26 mouse cellular contexts compared by ENCODE assay signal in genomic region chr1:15070331-15070730, GRCm38 (mm10).
DNase-seq lines count a peak whose midpoint lies in the region; ATAC-seq and TF ChIP-seq lines count a peak whose summit lies in the region.
"Had no signal": no experiment of that assay in that cellular context is flagged by ENCODE, and none has a peak within 500 bp of the region (broad histone marks: within the 10 kb centered on the region; RNA-seq: fewer than 3 reads in every experiment).

No protein-coding gene starts in this region.

- H3K27me3 ChIP-seq in liver, adult 2 months (ENCODE audit: control insufficient read depth, insufficient read depth, low read length) = no peaks in the 10 kb centered on the region
- H3K27me3 ChIP-seq in liver, embryonic 12.5 days (replicated peaks) = no peaks in the 10 kb centered on the region
- H3K27me3 ChIP-seq: embryonic facial prominence, embryonic 12.5 days; embryonic facial prominence, embryonic 15.5 days; heart, embryonic 13.5 days had no signal

- no peaks in the 10 kb centered on the region for H3K79me2 ChIP-seq in liver, adult 2 months (ENCODE audit: control insufficient read depth, insufficient read depth, low read length)

- no peak overlapping the region for H3K9ac ChIP-seq in liver, adult 2 months (ENCODE audit: low read depth, low read length)
- H3K9ac ChIP-seq in liver, embryonic 12.5 days = no peak overlapping the region
- H3K9ac ChIP-seq: embryonic facial prominence, embryonic 12.5 days; embryonic facial prominence, embryonic 15.5 days; forebrain, postnatal 0 days; heart, embryonic 13.5 days; hindbrain, embryonic 14.5 days had no signal

- no peak for ATAC-seq in liver, embryonic 12.5 days
- ATAC-seq: activated CD4-positive, CD25-positive, alpha-beta regulatory T cell, adult 4 months; forebrain, embryonic 14.5 days; forebrain, postnatal 0 days; hindbrain, postnatal 0 days; inflammation-experienced regulatory T-cells, adult 6 months; intestine, embryonic 16.5 days had no signal

- no peak for TF ChIP-seq POLR2A in liver, adult 2 months (IDR thresholded peaks at IDR 0.05; ENCODE audit: extremely low read depth, insufficient read depth, low read length)

- no peaks in the 10 kb centered on the region for H3K4me1 ChIP-seq in liver, adult 2 months (ENCODE audit: control insufficient read depth, insufficient read depth, low read length)
- H3K4me1 ChIP-seq in liver, embryonic 12.5 days = no peaks in the 10 kb centered on the region
- H3K4me1 ChIP-seq: embryonic facial prominence, embryonic 12.5 days; embryonic facial prominence, embryonic 15.5 days; heart, embryonic 10.5 days; heart, embryonic 13.5 days had no signal

- H3K36me3 ChIP-seq in liver, adult 2 months (ENCODE audit: control insufficient read depth, insufficient read depth, low read length) = no peaks in the 10 kb centered on the region
- H3K36me3 ChIP-seq in liver, embryonic 12.5 days = no peaks in the 10 kb centered on the region
- H3K36me3 ChIP-seq: embryonic facial prominence, embryonic 12.5 days; embryonic facial prominence, embryonic 15.5 days; heart, embryonic 10.5 days; heart, embryonic 13.5 days had no signal

- WGBS in liver, adult 2 months = 85% methylated on average over 1 of the region's 1 CpGs
- 70% methylated on average over 1 of the region's 1 CpGs for WGBS in liver, embryonic 12.5 days (ENCODE audit: insufficient replicate concordance)

- no peak overlapping the region for H3K27ac ChIP-seq in liver, adult 2 months (replicated peaks; ENCODE audit: insufficient read depth, low read depth, low read length)
- H3K27ac ChIP-seq in liver, embryonic 12.5 days = no peak overlapping the region
- no peak overlapping the region for H3K27ac ChIP-seq in layer of hippocampus, adult 2 months
- H3K27ac ChIP-seq: embryonic facial prominence, embryonic 12.5 days; embryonic facial prominence, embryonic 15.5 days; heart, adult 2 months; heart, embryonic 10.5 days; heart, embryonic 13.5 days; hindbrain, embryonic 14.5 days; hindbrain, postnatal 0 days had no signal

- no peak overlapping the region for H3K4me3 ChIP-seq in liver, adult 2 months (ENCODE audit: insufficient read depth, low read depth, low read length)
- no peak overlapping the region for H3K4me3 ChIP-seq in liver, embryonic 12.5 days
- H3K4me3 ChIP-seq in layer of hippocampus, adult 2 months = no peak overlapping the region
- H3K4me3 ChIP-seq: embryonic facial prominence, embryonic 12.5 days; embryonic facial prominence, embryonic 15.5 days; heart, adult 2 months; heart, embryonic 10.5 days; heart, embryonic 13.5 days had no signal

- peak; percentile 13 for DNase-seq in liver, adult 2 months (ENCODE audit: extremely low read depth, low read depth, low spot score)
- peak; percentile 67 for DNase-seq in adrenal gland, adult 8-10 months
- peak; percentile 12 for DNase-seq in adrenal gland, postnatal 25 days
- DNase-seq in cerebellum, postnatal 36 days = no peak
- no peak for DNase-seq in right cerebral cortex, adult 2 months (ENCODE audit: low spot score in 2 of 2)
- no peak for DNase-seq in layer of hippocampus, adult 2 months (ENCODE audit: low spot score in 2 of 2)
- DNase-seq: cerebellum, adult 18-20 months; cerebellum, adult 9-10 months; cerebellum, postnatal 14 days; forebrain, postnatal 0 days; gastrocnemius, postnatal 25 days; heart, adult 2 months; heart, postnatal 14 days; heart, postnatal 4 days; kidney, adult 18-20 months had no signal

- H3K9me3 ChIP-seq in liver, embryonic 12.5 days (replicated peaks) = no peaks in the 10 kb centered on the region
- H3K9me3 ChIP-seq: embryonic facial prominence, embryonic 12.5 days; embryonic facial prominence, embryonic 15.5 days had no signal

- no peak for TF ChIP-seq CTCF in liver, adult 2 months (IDR thresholded peaks at IDR 0.05; ENCODE audit: low read depth, low read length)
- no peak for TF ChIP-seq CTCF in layer of hippocampus, adult 2 months (conservative IDR thresholded peaks at IDR 0.05)

- no peak overlapping the region for H3K4me2 ChIP-seq in liver, embryonic 12.5 days
- H3K4me2 ChIP-seq: embryonic facial prominence, embryonic 12.5 days; embryonic facial prominence, embryonic 15.5 days; heart, embryonic 13.5 days; hindbrain, embryonic 14.5 days had no signal

Comparison
In these comparisons a context has a peak if more than half of its experiments do, and no peak if none do; other contexts are left out.
1. DNase-seq: peak in liver, adult 2 months (single experiment), adrenal gland, adult 8-10 months (single experiment) and adrenal gland, postnatal 25 days (single experiment); none in cerebellum, postnatal 36 days (0 of 2), right cerebral cortex, adult 2 months (0 of 2) and layer of hippocampus, adult 2 months (0 of 2).